ENCODE assay signal across 10 mouse cellular contexts in genomic region chr3:121309896-121310714, GRCm38 (mm10). TPM values are rescaled to one million over a fixed set of nuclear protein-coding genes. Genes with fewer than 3 reads are reported as not detected.
DNase-seq lines count a peak whose midpoint lies in the region; ATAC-seq lines count a peak whose summit lies in the region.
"Had no signal": no experiment of that assay in that cellular context is flagged by ENCODE, and none has a peak within 500 bp of the region (broad histone marks: within the 10 kb centered on the region; RNA-seq: fewer than 3 reads in every experiment).

No protein-coding gene starts in this region.

- peak; percentile 57 for DNase-seq in heart, embryonic 10.5 days (ENCODE audit: low spot score)
- no peak for DNase-seq in heart, postnatal 25 days (ENCODE audit: low spot score)
- peak; percentile 19 for DNase-seq in midbrain, embryonic 14.5 days
- DNase-seq in midbrain, embryonic 11.5 days (ENCODE audit: low spot score, missing footprints): no peak
- DNase-seq in adrenal gland, adult 8-10 months: peak; percentile 57
- peak; percentile 42 for DNase-seq in naive thymus-derived CD4-positive, alpha-beta T cell, adult 2 months (ENCODE audit: low read depth)
- no peak for DNase-seq in cerebellum, postnatal 36 days
- DNase-seq in urinary bladder, postnatal 25 days (ENCODE audit: low spot score): no peak

- intact Hi-C loops in heart, postnatal 25 days (cut with DNase I): loop anchor here (5.0 to 10.0 kb wide), 3 partner anchors 117 to 455 kb away; partner anchors contain the start of genes Cnn3 and Rwdd3

- H3K36me3 ChIP-seq in heart, embryonic 10.5 days: peaks cover 10% of the 10 kb centered on the region; the same call in 1 of the 2 replicates
- H3K36me3 ChIP-seq in midbrain, embryonic 14.5 days (ENCODE audit: control insufficient read depth, insufficient read depth, low read length): no peaks in the 10 kb centered on the region
- H3K36me3 ChIP-seq in midbrain, embryonic 11.5 days (ENCODE audit: control insufficient read depth, insufficient read depth, low read length): no peaks in the 10 kb centered on the region
- H3K36me3 ChIP-seq: neural tube, embryonic 12.5 days had no signal

- H3K9me3 ChIP-seq in heart, embryonic 10.5 days: no peaks in the 10 kb centered on the region
- no peaks in the 10 kb centered on the region for H3K9me3 ChIP-seq in midbrain, embryonic 14.5 days (ENCODE audit: control insufficient read depth, low read length)
- no peaks in the 10 kb centered on the region for H3K9me3 ChIP-seq in midbrain, embryonic 11.5 days (ENCODE audit: control insufficient read depth, low read length)
- H3K9me3 ChIP-seq: neural tube, embryonic 12.5 days had no signal

- peaks cover 11% of the 10 kb centered on the region; the same call in 1 of the 2 replicates for H3K4me1 ChIP-seq in heart, embryonic 10.5 days
- no peaks in the 10 kb centered on the region for H3K4me1 ChIP-seq in midbrain, embryonic 14.5 days (ENCODE audit: control insufficient read depth, insufficient read depth, low read length)
- H3K4me1 ChIP-seq in midbrain, embryonic 11.5 days (ENCODE audit: control insufficient read depth, insufficient read depth, low read length): no peaks in the 10 kb centered on the region; the same call in 1 of the 2 replicates
- H3K4me1 ChIP-seq: neural tube, embryonic 12.5 days had no signal

- no peak for ATAC-seq in midbrain, embryonic 14.5 days (ENCODE audit: low FRiP score, low TSS enrichment)
- no peak for ATAC-seq in midbrain, embryonic 11.5 days (ENCODE audit: low FRiP score)

- H3K4me3 ChIP-seq in heart, embryonic 10.5 days: no peak overlapping the region
- no peak overlapping the region for H3K4me3 ChIP-seq in midbrain, embryonic 14.5 days (replicated peaks; ENCODE audit: low read depth, low read length)
- H3K4me3 ChIP-seq in midbrain, embryonic 11.5 days (ENCODE audit: low read depth, low read length): no peak overlapping the region
- H3K4me3 ChIP-seq: neural tube, embryonic 12.5 days had no signal

- H3K4me2 ChIP-seq in midbrain, embryonic 14.5 days (ENCODE audit: low read length): no peak overlapping the region
- no peak overlapping the region for H3K4me2 ChIP-seq in midbrain, embryonic 11.5 days
- H3K4me2 ChIP-seq: hindbrain, embryonic 14.5 days; neural tube, embryonic 12.5 days had no signal

- no peak overlapping the region for H3K9ac ChIP-seq in midbrain, embryonic 14.5 days (replicated peaks; ENCODE audit: low read length)
- H3K9ac ChIP-seq in midbrain, embryonic 11.5 days (ENCODE audit: low read length): no peak overlapping the region
- H3K9ac ChIP-seq: hindbrain, embryonic 14.5 days; neural tube, embryonic 12.5 days had no signal

- no peaks in the 10 kb centered on the region for H3K27me3 ChIP-seq in heart, embryonic 10.5 days (ENCODE audit: insufficient read depth, poor library complexity, severe bottlenecking)
- H3K27me3 ChIP-seq in midbrain, embryonic 14.5 days (ENCODE audit: control insufficient read depth, insufficient read depth, low read length): no peaks in the 10 kb centered on the region
- H3K27me3 ChIP-seq in midbrain, embryonic 11.5 days (ENCODE audit: control insufficient read depth, insufficient read depth, low read length): no peaks in the 10 kb centered on the region
- H3K27me3 ChIP-seq: neural tube, embryonic 12.5 days had no signal

- 89% methylated on average over 16 of the region's 16 CpGs for WGBS in heart, embryonic 10.5 days
- WGBS in midbrain, embryonic 14.5 days: 90% methylated on average over 16 of the region's 16 CpGs
- 90% methylated on average over 16 of the region's 16 CpGs for WGBS in midbrain, embryonic 11.5 days

- no peak overlapping the region for H3K27ac ChIP-seq in heart, embryonic 10.5 days
- H3K27ac ChIP-seq in midbrain, embryonic 14.5 days (replicated peaks; ENCODE audit: low read depth, low read length): no peak overlapping the region
- no peak overlapping the region for H3K27ac ChIP-seq in midbrain, embryonic 11.5 days (ENCODE audit: low read depth, low read length)
- H3K27ac ChIP-seq: hindbrain, embryonic 14.5 days; neural tube, embryonic 12.5 days had no signal

RNA-seq across cellular contexts. Expression of gene Alg14, which starts 18.5 kb away (rescaled TPM):
- 40.1 and 44.5 TPM in 2 replicates for polyA plus RNA-seq in heart, embryonic 10.5 days (2016; fragmentation: Nextera tagmentation; extraction: Ambion mirVana)
- 10 to 100 TPM in 1 of 2 experiments, 1 to 10 TPM in 1; 9.9 to 15.9 TPM for total RNA-seq in heart, postnatal 25 days (2021)
- 29.8 and 34.3 TPM in 2 replicates for polyA plus RNA-seq in midbrain, embryonic 14.5 days (2014; fragmentation: Nextera tagmentation; extraction: Ambion mirVana)
- polyA plus RNA-seq in midbrain, embryonic 11.5 days (2014; fragmentation: Nextera tagmentation; extraction: Ambion mirVana): 37.6 and 38.0 TPM in 2 replicates
- 10 to 100 TPM; 29.3 to 43.6 (median 33.2) TPM for total RNA-seq in adrenal gland, adult 8-10 months (2022)

RNA-seq across cellular contexts. Expression of gene Tmem56, which starts 27.2 kb away (rescaled TPM):
- 3.0 and 3.5 TPM in 2 replicates for polyA plus RNA-seq in heart, embryonic 10.5 days (2016; fragmentation: Nextera tagmentation; extraction: Ambion mirVana)
- 1 to 10 TPM in 1 of 2 experiments, under 1 TPM in 1; 0.57 to 1.4 TPM for total RNA-seq in heart, postnatal 25 days (2021)
- polyA plus RNA-seq in midbrain, embryonic 14.5 days (2014; fragmentation: Nextera tagmentation; extraction: Ambion mirVana): 3.3 TPM in 2 replicates
- polyA plus RNA-seq in midbrain, embryonic 11.5 days (2014; fragmentation: Nextera tagmentation; extraction: Ambion mirVana): 1.2 and 1.5 TPM in 2 replicates
- total RNA-seq in adrenal gland, adult 8-10 months (2022): 10 to 100 TPM; 43.3 to 76.1 (median 62.1) TPM

Comparison
In these comparisons a context has a peak if more than half of its experiments do, and no peak if none do; other contexts are left out.
1. DNase-seq: peak in heart, embryonic 10.5 days (single experiment), midbrain, embryonic 14.5 days (single experiment), adrenal gland, adult 8-10 months (single experiment) and naive thymus-derived CD4-positive, alpha-beta T cell, adult 2 months (single experiment); none in heart, postnatal 25 days (single experiment), midbrain, embryonic 11.5 days (single experiment), cerebellum, postnatal 36 days (0 of 2) and urinary bladder, postnatal 25 days (single experiment).